Mouse (Mus musculus): ENCODE results near the gene Tmem161b.

DNA sequence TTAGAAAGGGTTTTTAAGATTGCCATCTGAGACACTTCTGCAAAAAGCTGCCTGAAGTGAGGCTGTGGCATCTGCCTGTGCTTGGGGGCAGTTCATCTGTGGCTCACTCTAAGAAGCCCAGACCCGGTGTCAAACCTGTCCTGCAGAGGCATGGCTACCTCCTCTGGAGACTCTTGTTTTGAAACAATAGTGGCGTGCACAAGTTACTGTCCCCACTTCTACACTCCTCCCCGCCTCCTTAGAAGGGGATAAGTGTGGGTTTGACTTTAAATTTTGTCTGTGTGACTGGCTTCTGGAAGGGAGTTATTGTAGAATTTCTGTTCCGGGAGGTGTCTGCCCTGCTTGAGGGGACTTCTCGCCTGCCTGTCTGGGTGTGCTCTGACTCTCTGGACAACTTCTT, 121.2 kb downstream of the Tmem161b start:
- TF ChIP-seq CTCF (IDR thresholded peaks at IDR 0.05; ENCODE audit: low read depth, low read length): no peak
- TF ChIP-seq POLR2A (IDR thresholded peaks at IDR 0.05; ENCODE audit: extremely low read depth, insufficient read depth, low read length): no peak

Measured in liver, adult 2 months (tissue).